Mouse (Mus musculus): ENCODE results near the gene Lrpprc. TPM values are rescaled to one million over a fixed set of nuclear protein-coding genes. Genes with fewer than 3 reads are reported as not detected.

Gene Lrpprc
- polyA plus RNA-seq, 1 experiment from 2014 or later = 15.3 TPM

DNA sequence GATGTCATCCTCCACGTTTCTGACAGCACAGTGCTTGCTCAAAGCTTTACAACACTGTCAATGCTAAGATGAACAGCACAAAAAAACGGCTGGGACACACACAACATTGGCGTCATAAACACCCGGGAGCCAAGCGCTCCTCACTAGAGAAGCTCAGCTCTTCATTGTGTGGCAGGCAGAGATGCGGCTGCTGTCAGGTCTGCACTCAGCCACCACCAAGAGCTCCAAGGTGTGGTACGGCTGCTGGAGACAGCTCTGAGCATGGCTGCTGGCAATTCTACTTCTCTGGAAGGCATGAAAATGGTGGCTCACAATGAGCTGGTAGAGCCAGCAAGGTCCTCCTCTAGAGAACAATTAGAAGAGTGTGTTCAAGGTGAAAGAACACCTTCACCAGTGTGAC is 81.8 kb downstream of the Lrpprc start:
- H3K4me2 ChIP-seq (replicated peaks; ENCODE audit: low read depth) = no peak overlapping the region
- H3K4me3 ChIP-seq (ENCODE audit: low read depth, low read length) = no peak overlapping the region
- H3K36me3 ChIP-seq (ENCODE audit: control insufficient read depth, insufficient read depth) = peaks cover 34% of the 10 kb centered on the region
- no peaks in the 10 kb centered on the region for H3K4me1 ChIP-seq (replicated peaks; ENCODE audit: control insufficient read depth, insufficient read depth, low read length)
- no peaks in the 10 kb centered on the region for H3K27me3 ChIP-seq (replicated peaks; ENCODE audit: control insufficient read depth, insufficient read depth, low read length)
- ATAC-seq = no peak
- WGBS = 75% methylated on average over 7 of the region's 7 CpGs
- H3K9ac ChIP-seq (ENCODE audit: low read depth, low read length) = no peak overlapping the region
- no peak overlapping the region for H3K27ac ChIP-seq (ENCODE audit: low read depth, low read length)
- H3K9me3 ChIP-seq (ENCODE audit: control insufficient read depth) = no peaks in the 10 kb centered on the region
- no peak for TF ChIP-seq CTCF (IDR thresholded peaks at IDR 0.05; ENCODE audit: low read depth)

DNA sequence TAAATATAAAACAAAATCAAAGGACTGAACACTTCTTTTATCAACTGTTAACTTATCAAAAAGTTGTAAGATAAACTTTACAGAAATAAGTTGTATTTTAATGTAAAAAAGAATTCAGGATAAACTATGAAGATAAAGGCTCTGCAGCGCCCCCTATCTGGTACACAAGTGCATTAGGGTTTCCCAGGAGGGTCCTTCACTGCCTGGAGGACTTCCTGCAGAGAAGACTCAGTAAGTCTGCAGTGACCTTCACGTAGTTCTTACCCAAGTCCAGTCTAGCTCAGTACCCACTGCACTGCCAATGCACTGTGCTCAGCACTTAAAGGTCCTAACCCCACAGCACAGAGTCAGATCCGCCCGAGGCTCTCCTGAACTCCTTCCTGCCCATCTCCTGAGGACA is 83.2 kb downstream of the Lrpprc start:
- ATAC-seq = no peak
- Histone ChIP-seq H3K36me3 (ENCODE audit: control insufficient read depth, insufficient read depth) (peaks cover 30% of the 10 kb centered on the region), H3K4me1 (replicated peaks; ENCODE audit: control insufficient read depth, insufficient read depth, low read length) (no peaks in the 10 kb centered on the region), H3K27me3 (replicated peaks; ENCODE audit: control insufficient read depth, insufficient read depth, low read length) (no peaks in the 10 kb centered on the region), H3K4me2 (replicated peaks; ENCODE audit: low read depth) (no peak overlapping the region), H3K9me3 (ENCODE audit: control insufficient read depth) (no peaks in the 10 kb centered on the region), H3K9ac (ENCODE audit: low read depth, low read length) (no peak overlapping the region), H3K27ac (ENCODE audit: low read depth, low read length) (no peak overlapping the region), H3K4me3 (ENCODE audit: low read depth, low read length) (no peak overlapping the region)
- WGBS = 68% methylated on average over 4 of the region's 4 CpGs
- peak; percentile 57 for TF ChIP-seq CTCF (IDR thresholded peaks at IDR 0.05; ENCODE audit: low read depth)

DNA sequence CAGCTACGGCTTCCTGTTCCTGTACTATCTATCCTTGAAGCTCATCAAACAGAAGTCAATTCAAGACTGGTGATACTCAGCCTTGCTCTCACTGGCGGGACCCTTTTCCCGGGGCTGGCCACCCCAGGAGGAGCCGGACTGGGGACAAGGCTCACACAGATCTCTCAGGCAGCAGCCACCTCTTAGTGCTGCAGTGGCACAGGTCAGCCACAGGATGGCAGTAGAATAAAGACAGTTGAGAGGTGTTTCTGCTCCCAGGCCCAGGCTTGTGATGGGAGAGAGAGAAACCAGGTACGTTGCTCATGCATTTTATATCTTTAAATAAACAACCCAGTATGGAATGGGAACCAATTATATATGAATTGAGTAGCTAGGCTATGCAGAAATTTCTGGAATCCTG is 91.9 kb downstream of the Lrpprc start:
- peak; percentile 52; the same call in 1 of the 2 replicates for ATAC-seq
- WGBS = 33% methylated on average over 5 of the region's 5 CpGs

DNA sequence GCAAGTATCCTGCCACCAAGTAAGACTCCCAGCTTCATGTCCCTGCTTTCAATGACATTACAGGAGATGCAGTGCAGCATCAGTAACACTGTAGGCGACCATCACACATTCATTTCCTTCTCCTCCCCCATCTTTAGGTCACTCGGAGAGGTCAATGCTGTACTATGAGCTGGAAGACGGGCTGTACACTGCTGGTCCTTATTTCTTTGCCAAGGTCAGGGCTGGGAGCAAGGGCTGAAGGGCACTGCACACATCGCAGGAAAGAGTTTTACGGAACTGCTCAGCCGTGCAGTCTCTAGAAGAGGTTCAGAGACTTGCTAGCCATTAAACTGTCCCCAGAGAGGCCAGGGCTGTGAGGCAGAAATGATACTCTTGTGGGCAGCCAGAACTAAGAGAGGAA is 94.1 kb downstream of the Lrpprc start:
- no peak overlapping the region for H3K9ac ChIP-seq (ENCODE audit: low read depth, low read length)
- ATAC-seq = no peak
- H3K4me1 ChIP-seq (replicated peaks; ENCODE audit: control insufficient read depth, insufficient read depth, low read length) = no peaks in the 10 kb centered on the region
- H3K9me3 ChIP-seq (ENCODE audit: control insufficient read depth) = no peaks in the 10 kb centered on the region
- H3K4me3 ChIP-seq (ENCODE audit: low read depth, low read length) = no peak overlapping the region
- 70% methylated on average over 6 of the region's 6 CpGs for WGBS
- H3K27me3 ChIP-seq (replicated peaks; ENCODE audit: control insufficient read depth, insufficient read depth, low read length) = no peaks in the 10 kb centered on the region
- peaks cover 16% of the 10 kb centered on the region; the same call in 1 of the 2 replicates for H3K36me3 ChIP-seq (ENCODE audit: control insufficient read depth, insufficient read depth)
- no peak overlapping the region for H3K4me2 ChIP-seq (replicated peaks; ENCODE audit: low read depth)
- no peak overlapping the region for H3K27ac ChIP-seq (ENCODE audit: low read depth, low read length)
- TF ChIP-seq CTCF (IDR thresholded peaks at IDR 0.05; ENCODE audit: low read depth) = no peak

More for the DNA sequence above, 91.9 kb downstream of the Lrpprc start:
- Histone ChIP-seq H3K9me3 (ENCODE audit: control insufficient read depth) (no peaks in the 10 kb centered on the region), H3K36me3 (ENCODE audit: control insufficient read depth, insufficient read depth) (peaks cover 16% of the 10 kb centered on the region; the same call in 1 of the 2 replicates), H3K27ac (ENCODE audit: low read depth, low read length) (no peak overlapping the region), H3K27me3 (replicated peaks; ENCODE audit: control insufficient read depth, insufficient read depth, low read length) (no peaks in the 10 kb centered on the region), H3K9ac (ENCODE audit: low read depth, low read length) (no peak overlapping the region), H3K4me1 (replicated peaks; ENCODE audit: control insufficient read depth, insufficient read depth, low read length) (no peaks in the 10 kb centered on the region), H3K4me2 (replicated peaks; ENCODE audit: low read depth) (no peak overlapping the region), H3K4me3 (ENCODE audit: low read depth, low read length) (no peak overlapping the region)
- peak; percentile 92 for TF ChIP-seq CTCF (IDR thresholded peaks at IDR 0.05; ENCODE audit: low read depth)

DNA sequence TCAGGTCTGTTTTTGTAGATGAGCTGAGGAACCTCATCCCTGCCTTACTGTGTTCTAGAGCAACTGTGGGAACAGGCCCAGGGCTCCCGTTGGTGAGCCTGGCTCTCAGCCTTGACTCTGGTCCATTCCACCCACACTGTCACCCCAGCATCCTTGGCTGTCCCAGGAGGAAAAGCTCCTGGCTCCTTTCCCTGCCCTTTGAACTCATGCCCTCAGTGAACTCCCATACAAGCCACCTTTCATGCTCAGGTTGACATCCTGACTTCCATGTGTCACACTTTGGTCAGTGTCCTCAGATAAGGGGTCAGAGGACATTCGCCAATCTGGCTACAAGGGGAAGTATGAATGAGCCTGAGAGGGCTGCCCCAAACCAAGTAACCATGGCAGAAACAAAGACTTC is 96.8 kb downstream of the Lrpprc start:
- Histone ChIP-seq H3K27me3 (replicated peaks; ENCODE audit: control insufficient read depth, insufficient read depth, low read length) (no peaks in the 10 kb centered on the region), H3K36me3 (ENCODE audit: control insufficient read depth, insufficient read depth) (peaks cover 13% of the 10 kb centered on the region; the same call in 1 of the 2 replicates), H3K9me3 (ENCODE audit: control insufficient read depth) (no peaks in the 10 kb centered on the region), H3K4me3 (ENCODE audit: low read depth, low read length) (no peak overlapping the region), H3K9ac (ENCODE audit: low read depth, low read length) (no peak overlapping the region), H3K27ac (ENCODE audit: low read depth, low read length) (no peak overlapping the region), H3K4me2 (replicated peaks; ENCODE audit: low read depth) (no peak overlapping the region), H3K4me1 (replicated peaks; ENCODE audit: control insufficient read depth, insufficient read depth, low read length) (no peaks in the 10 kb centered on the region; the same call in 1 of the 2 replicates)
- WGBS = 81% methylated on average over 2 of the region's 2 CpGs
- no peak for TF ChIP-seq CTCF (IDR thresholded peaks at IDR 0.05; ENCODE audit: low read depth)
- no peak for ATAC-seq

DNA sequence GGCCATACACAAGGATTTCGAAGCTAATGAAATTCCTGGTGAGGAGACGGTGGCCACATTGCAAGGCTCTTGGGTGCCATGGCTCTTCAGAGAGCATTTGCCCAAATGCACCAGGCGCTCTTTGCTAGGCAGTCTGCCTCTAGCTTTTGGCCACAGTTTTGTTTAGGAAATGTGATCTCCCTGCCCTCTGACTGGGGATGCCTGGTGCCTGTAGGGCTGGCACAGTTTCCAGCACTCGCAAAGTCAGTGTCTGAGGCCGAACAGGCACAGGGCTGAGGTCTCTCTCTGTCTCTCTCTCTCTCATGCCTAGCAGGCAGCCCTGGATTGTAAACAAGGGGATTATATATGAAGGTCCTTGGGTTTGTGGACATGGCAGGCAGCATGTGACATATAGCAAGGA is 100.5 kb downstream of the Lrpprc start:
- WGBS = 79% methylated on average over 5 of the region's 5 CpGs
- no peaks in the 10 kb centered on the region for H3K9me3 ChIP-seq (ENCODE audit: control insufficient read depth)
- no peak overlapping the region for H3K27ac ChIP-seq (ENCODE audit: low read depth, low read length)
- TF ChIP-seq CTCF (IDR thresholded peaks at IDR 0.05; ENCODE audit: low read depth) = no peak
- no peaks in the 10 kb centered on the region for H3K36me3 ChIP-seq (ENCODE audit: control insufficient read depth, insufficient read depth)
- no peaks in the 10 kb centered on the region for H3K27me3 ChIP-seq (replicated peaks; ENCODE audit: control insufficient read depth, insufficient read depth, low read length)
- no peak overlapping the region for H3K9ac ChIP-seq (ENCODE audit: low read depth, low read length)
- H3K4me2 ChIP-seq (replicated peaks; ENCODE audit: low read depth) = no peak overlapping the region
- no peak overlapping the region for H3K4me3 ChIP-seq (ENCODE audit: low read depth, low read length)
- H3K4me1 ChIP-seq (replicated peaks; ENCODE audit: control insufficient read depth, insufficient read depth, low read length) = no peaks in the 10 kb centered on the region; the same call in 1 of the 2 replicates
- ATAC-seq = no peak

DNA sequence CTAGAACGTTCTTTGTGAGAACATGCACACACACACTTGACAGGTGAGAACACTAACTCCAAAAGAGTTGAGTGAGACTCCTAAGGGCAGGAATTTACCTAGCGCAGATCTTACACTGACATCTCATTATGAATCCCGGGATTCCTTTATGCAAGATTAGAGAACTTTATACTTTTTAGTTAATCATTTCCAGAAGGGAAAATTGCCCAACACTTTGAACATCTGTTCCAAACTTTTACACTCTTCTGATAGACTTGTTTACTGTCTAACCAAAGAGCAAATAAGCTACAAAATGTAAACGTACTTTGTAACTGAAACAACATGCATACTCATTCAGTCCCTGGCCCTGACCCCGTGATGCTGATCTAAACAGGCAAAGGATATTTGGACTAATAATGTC is 101.3 kb downstream of the Lrpprc start:
- 0 out of 2 replicates have a peak overlapping the region, but pooled peaks have one; percentile 6 for H3K4me2 ChIP-seq (replicated peaks; ENCODE audit: low read depth)
- no peak overlapping the region for H3K4me3 ChIP-seq (ENCODE audit: low read depth, low read length)
- WGBS = 34% methylated on average over 5 of the region's 5 CpGs
- no peak overlapping the region for H3K9ac ChIP-seq (ENCODE audit: low read depth, low read length)
- H3K27me3 ChIP-seq (replicated peaks; ENCODE audit: control insufficient read depth, insufficient read depth, low read length) = no peaks in the 10 kb centered on the region
- 0 out of 2 replicates have a peak, but pooled peaks have one; percentile 25 for TF ChIP-seq CTCF (IDR thresholded peaks at IDR 0.05; ENCODE audit: low read depth)
- ATAC-seq = peak; percentile 38
- no peaks in the 10 kb centered on the region; the same call in 1 of the 2 replicates for H3K4me1 ChIP-seq (replicated peaks; ENCODE audit: control insufficient read depth, insufficient read depth, low read length)
- no peak overlapping the region for H3K27ac ChIP-seq (ENCODE audit: low read depth, low read length)
- no peaks in the 10 kb centered on the region for H3K9me3 ChIP-seq (ENCODE audit: control insufficient read depth)
- H3K36me3 ChIP-seq (ENCODE audit: control insufficient read depth, insufficient read depth) = no peaks in the 10 kb centered on the region

All from intestine, postnatal 0 days (tissue).